Mouse (Mus musculus): ENCODE measurements around the gene Pitx1.

GRCm38 (mm10) chr13:55867540-55868103, 31.6 kb upstream of the Pitx1 start:
- no peak for TF ChIP-seq GATA1 (IDR thresholded peaks at IDR 0.05; ENCODE audit: borderline replicate concordance, low read length)
- TF ChIP-seq FLI1 (IDR thresholded peaks at IDR 0.05; ENCODE audit: low read length) = no peak

Data from megakaryocyte, embryonic 14.5 days (primary cell).